Mouse (Mus musculus) testis, postnatal 14 days (tissue): ENCODE results near the gene Zkscan3.
"Not testable (repeated sequence)": the region's sequence is repeated elsewhere in the genome, so short reads cannot be mapped to it uniquely, and the experiment has no call there.

ENCODE experiments used
- DNase-seq: peaks from one replicate; pipeline ENCODE4 v3.0.0; 2021; ENCODE audit warnings: low spot score

Zkscan3 gene

GRCm38 (mm10) chr13:21397486-21397885 lies 5.1 kb downstream of the Zkscan3 start:
- DNase-seq, result no peak

GRCm38 (mm10) chr13:21396048-21396447 lies 6.5 kb downstream of the Zkscan3 start:
- DNase-seq, result not testable (repeated sequence)

- no peak for DNase-seq
These were observed 6.9 kb downstream of the Zkscan3 start for GRCm38 (mm10) chr13:21395623-21396022.

- DNase-seq, result no peak
These were observed 7.3 kb downstream of the Zkscan3 start for GRCm38 (mm10) chr13:21395211-21395610.

- no peak for DNase-seq
These were observed 24.8 kb downstream of the Zkscan3 start for GRCm38 (mm10) chr13:21377773-21378172.

GRCm38 (mm10) chr13:21372700-21373099 lies 29.9 kb downstream of the Zkscan3 start:
- no peak for DNase-seq

- no peak for DNase-seq
These were observed 35.9 kb downstream of the Zkscan3 start for GRCm38 (mm10) chr13:21366635-21367034.

- DNase-seq, result peak; percentile 7
These were observed 38.8 kb downstream of the Zkscan3 start for GRCm38 (mm10) chr13:21363719-21364118.

- DNase-seq, result peak; percentile 91
These were observed 39.8 kb downstream of the Zkscan3 start, which contains the start of gene Zscan12 for GRCm38 (mm10) chr13:21362621-21363248. TSS of gene Zscan12 (plus strand) at chr13:21362820.

- no peak for DNase-seq
These were observed 52.0 kb downstream of the Zkscan3 start for GRCm38 (mm10) chr13:21350593-21350992.

- no peak for DNase-seq
These were observed 55.9 kb downstream of the Zkscan3 start, which contains the start of gene Olfr1367 for GRCm38 (mm10) chr13:21346610-21347009. TSS of gene Olfr1367 (plus strand) at chr13:21346910.
